Mouse (Mus musculus) brain, adult 2 months (tissue): ENCODE results near the gene Gclc.

Experiments
- DNase-seq: peaks from one replicate; pipeline ENCODE4 v3.0.0; 2011; ENCODE audit warnings: low read depth, low spot score

Gene Gclc

DNA sequence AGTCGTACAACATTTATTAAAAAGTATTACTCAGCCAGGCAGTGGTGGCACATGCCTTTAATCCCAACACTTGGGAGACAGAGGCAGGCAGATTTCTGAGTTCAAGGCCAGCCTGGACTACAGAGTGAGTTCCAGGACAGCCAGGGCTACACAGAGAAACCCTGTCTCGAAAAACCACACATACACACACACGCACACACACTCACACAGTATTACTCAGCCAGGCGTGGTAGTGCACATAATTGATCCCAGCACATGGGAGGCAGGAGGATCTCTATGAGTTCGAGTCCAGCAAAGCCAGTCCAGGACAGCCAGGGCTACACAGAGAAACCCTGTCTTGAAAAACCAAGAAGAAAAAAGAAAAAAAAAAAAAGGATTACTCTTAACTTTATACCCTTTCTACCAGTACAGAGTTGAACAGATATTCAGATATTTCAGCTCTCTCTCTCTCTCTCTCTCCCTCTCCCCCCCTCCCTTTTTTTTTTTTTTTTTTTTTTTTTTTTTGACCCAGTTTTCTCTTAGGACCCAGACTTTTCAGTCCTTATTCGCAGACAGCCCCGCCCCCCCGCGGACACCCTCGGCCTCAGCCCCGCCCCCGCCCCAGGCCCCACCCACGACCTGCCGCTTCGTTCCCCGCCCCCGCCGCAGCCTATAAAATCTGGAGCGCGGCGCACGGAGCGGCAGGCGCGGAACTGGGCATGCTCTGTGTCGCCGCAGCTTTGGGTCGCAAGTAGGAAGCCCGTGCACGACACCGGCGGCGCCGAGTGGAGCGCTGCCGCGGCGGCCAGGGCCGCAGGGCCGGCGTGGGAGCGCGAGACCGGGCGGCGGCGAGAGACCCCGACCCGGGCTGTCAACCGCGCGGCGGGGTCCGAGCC lies at the start of gene Gclc:
Gclc (plus strand) TSS at position 683 of the 875 bp plus-strand sequence.
- peak; percentile 96 for DNase-seq

DNA sequence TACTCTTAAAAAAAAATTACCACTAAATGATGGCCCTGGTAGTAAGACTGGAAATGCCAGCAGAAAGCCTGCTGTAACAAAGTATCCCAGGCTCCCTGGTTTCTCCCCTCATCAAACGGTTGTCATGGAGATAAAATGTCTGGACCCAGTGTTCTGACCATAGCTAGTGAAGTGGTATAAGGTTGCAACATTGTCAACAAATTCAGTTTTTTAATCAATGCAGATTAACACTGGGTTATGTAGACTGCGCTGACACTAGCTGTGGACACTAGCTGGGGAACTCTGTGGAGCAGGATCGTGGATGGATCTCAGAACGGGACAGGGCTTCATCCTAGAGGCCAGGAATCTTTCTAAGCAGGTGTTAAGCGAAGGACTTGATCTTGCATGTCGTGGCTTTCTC lies 47.8 kb upstream of the Gclc start:
- no peak for DNase-seq

DNA sequence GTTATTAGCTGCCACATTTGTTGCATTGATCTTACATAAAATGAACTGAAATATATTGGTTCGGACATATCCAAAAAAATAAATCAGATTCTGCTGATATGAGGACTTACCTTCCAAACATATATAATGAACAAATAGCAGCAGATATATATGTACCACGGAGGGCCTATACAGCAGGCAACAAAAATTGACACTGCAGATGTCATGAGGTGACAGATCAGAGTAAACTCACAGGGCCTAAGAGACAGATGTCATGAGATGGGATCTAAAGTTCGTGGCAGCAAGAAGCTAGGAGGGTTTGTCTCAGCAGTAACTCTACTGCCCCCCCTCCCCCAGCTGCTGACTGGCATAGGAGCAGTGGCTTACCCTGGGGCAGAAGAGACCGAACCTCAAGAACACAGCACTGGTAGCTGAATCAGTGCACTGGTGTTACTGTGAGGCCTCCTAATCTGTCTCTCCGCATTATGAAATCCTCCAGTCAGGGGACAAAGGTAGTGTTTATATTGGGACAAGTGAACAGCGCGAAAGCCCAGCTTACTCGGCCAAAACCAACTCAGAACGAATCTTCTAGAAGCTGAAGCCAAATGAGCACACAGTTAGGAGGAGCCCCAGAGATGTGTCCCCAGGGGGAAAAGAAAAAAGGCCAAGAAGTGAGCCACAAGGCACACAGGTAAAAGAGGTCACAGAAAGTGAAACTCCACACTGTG lies 46.7 kb upstream of the Gclc start:
- no peak for DNase-seq

DNA sequence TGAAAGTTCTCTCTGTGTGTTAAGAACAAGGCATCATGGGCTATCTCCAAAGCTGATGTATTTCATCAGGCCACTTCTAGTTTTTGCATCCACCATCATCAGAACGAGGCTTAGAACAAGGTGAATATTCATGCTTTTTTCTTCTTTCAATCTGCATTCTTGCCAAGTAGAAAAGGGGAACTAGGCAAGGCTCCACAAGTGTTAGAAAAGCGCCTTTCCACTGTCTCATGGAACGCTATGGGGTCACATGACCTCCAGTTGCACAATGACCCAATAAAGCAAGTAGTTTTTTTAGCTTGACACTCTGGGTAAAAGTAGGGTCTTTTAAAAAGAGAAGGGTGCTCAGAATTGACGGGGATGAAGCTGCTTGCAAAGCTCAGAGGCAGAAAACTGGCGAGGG lies 45.4 kb upstream of the Gclc start:
- peak; percentile 25 for DNase-seq

DNA sequence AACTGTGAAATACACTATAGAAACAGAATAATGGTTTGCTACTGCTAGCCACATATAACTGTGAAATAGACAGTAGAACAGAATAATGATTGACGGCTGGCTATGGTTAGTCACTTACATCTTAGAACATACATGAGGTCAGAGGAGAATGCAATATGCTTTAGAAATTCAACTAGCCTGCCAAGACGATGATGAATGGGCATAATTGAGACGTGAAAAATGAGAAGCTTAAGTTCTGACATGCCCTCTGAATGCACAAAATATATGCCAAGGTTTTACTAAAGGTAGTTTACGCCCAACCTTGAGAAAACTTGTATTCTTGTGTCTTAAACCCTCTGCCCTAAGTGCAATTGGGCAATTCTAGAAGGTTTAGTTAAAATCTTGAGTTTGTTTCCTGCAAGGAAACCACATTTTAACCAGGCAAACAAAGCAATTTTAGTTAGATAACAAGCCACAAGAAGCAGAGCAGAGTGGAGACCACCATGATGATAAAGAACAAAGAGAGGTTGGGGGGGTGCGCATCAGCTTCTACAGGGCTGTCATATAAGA lies 43.2 kb upstream of the Gclc start:
- no peak for DNase-seq

DNA sequence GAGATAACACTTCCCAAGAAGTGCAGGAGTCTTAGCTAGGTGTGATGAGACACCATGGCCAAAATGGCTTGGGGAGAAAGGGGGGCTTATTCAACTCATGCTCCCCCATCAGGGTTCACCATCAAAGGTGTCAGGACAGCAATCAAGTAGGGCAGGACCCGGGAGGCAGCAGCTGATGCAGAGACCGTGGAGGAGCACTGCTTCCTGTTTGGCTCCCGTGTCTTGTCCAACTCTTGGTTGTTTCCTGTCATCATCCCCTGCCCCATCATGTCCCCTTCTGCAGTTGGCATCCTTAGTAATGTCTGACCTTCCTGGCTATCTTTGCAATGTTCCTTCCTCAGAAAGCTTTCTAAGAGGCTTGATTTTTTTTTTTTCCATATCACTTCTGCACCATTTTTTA lies 41.5 kb upstream of the Gclc start:
- DNase-seq, result no peak

DNA sequence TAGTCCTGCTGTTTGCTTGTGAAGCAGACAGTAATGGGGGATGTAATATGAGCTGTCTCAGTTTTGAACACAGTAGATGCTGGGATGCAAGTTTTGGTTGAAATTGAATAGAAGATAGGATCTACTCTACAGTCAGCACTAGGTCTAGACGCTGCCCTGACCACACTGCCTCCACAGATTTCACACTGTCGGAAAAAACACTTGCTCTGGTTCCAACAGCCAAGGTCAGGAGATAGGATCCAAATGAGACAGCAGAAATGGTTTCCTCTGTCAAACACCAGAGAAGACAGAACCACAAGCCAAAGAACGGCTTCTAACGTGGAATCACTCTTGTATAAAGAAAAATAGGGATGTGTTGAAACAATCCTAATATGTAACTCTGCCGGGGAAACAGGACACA lies 41.0 kb upstream of the Gclc start:
- no peak for DNase-seq

DNA sequence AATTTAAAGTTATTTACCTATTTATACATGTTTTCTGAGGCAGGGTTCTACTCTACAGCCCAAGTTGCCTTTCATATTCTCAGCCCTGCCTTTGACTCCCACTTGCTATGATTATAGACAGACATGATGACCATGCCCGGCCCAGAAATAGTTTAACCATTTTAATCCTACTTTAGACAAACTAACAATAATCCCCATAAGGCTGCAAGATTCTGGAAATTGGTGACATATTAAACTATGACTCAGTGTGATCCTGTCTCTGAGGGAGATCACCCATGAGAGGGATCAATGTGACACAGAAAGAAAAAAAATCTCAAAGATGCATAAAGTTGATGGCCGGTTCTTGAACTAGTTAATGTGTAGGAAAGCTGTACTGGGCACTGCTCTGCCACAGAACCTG lies 39.1 kb upstream of the Gclc start:
- DNase-seq, result no peak

DNA sequence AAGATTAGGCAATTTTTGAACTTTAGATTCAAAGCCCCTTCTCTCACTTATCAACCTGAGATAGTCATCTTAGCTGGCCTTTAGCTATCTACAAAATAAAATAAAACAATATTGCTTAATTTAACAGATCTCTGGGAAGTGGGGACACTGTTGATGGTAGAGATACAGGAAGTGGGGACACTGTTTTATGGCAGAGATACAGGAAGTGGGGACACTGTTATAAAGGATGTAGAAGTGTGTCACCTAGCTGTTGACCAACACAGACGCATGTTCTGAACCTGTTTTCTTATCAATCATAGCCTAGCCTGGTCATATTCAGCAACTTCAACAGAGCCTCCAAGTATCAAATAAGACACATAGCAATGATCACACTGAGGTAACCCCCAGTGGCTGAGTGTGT lies 38.3 kb upstream of the Gclc start:
- DNase-seq, result no peak

DNA sequence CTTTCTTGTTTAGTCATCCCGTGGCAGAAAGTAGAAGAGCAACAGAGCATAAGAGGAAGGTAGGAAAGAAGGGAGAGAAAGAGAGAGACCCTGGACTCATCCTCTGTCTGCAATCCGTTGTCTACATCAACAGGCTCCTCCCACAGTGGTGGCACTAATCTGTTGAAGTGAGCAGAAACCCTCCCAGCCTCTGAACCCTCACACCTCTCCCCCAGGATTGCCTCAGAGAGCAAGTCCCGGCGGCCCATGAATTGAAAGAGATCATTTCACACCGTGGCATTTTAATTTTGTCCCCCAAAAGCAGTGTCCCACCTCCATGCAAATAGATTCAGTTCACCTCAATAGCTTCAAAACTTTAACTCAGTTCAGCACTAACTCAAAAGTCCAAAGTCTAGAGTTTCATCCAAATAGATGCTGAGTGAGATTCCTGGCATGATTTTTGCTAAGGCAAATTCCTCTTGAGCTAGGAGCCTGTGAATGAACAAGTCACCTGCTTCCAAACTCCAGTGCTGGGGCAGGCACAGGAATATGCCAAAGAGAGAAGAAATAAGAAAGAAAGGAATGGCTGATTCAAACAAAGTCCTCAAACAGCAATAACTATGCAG lies 36.4 kb upstream of the Gclc start:
- no peak for DNase-seq

DNA sequence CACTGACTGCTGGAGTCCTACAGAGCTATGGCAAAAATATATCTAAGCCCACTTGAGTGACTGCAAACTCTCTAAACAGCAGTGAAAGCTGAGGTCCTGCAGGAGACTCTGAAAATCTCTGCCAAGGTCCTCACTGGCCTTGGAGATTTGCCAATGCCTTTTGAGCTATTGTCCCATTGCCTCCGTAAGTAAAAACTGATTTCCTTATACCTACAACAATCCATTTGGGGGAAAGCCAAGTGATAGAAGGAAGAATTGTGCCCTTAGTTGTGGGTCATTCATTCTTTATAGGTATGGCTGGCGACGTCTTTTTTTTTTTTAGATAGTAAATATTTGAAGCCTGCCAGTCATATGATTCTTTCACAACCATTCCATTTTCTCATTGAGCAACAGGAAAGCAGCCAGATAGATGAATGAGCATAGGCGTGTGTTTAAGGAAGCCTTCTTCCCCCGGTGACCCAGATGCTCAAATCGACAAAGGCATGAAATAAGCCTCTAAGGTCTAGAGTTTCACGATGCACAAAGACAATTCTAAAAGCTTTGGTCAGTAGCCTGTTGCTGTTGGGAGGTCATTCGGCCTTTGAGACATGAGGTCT lies 35.4 kb upstream of the Gclc start:
- no peak for DNase-seq

DNA sequence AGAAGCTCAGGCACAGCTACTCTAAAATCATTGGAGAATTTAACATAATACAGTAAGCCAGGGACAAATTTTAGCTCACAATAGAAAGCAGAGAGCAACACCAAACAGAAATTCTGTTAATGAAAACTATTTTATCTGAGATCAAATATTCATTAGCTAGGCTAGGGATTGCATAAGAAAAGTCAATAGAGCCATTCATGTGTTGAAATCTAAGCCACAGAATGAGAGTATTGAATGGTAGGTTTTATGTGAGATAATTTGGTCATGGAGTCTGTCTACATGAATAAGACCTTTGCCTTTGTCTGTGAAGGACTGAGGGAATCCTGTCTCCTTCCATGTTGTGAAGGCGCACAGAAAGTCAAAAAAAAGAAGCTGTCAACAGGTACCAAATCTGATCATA lies 34.7 kb upstream of the Gclc start:
- DNase-seq, result no peak

DNA sequence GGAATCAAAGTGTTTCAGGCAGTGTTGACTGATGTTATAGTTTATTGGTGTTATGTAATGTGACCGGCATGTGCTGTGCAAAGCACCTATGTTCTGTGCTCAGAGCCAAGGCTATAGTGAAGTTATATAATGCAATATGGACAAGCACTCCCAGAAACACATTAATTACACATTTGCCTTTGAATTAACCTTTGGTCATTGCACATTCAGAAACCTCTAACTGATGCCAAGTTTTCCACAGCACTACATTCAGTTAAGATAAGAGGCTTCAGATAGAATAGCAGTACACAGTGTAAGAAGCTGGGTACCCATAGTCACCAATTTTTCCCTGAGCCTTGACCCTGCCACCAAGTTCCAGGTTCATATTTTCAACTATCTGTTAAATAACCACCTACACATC lies 32.0 kb upstream of the Gclc start:
- DNase-seq, result no peak

DNA sequence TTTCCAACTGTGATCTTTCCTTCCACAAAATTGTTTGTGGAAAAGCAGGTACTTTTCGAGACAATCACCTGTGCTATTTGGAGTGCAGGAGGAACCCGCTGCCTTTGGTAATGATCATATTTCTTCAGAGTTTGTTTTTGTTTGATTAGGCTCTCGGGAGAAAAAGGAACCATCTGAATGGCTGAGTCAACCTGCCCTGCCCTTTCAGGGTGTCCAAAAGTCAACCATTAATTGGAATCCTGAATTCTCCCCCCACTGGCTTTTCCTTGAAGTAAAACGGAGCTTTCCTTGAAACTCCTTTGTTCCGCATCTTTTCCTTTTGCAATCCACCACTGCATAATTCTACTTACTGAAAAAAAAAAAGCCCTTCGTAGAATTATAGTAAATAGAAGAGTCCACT lies 30.1 kb upstream of the Gclc start:
- DNase-seq, result no peak

DNA sequence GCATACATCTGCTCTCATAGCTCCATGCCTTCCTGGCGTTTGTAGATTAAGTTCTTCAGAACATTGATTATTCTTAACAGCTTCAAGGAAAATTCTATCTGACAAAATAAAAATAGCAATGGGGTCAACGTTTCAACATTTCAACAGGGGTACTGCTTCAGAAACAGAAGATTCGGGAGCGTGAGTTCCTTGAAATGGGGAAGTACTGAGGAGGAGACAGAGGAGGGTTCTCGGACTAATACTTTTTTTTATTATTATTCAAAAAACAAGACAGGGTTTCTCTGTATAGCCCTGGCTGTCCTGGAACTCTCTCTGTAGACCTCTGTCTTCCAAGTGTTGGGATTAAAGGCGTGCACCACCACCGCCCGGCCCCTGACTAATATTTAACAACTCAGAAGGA lies 28.9 kb upstream of the Gclc start:
- DNase-seq, result no peak

DNA sequence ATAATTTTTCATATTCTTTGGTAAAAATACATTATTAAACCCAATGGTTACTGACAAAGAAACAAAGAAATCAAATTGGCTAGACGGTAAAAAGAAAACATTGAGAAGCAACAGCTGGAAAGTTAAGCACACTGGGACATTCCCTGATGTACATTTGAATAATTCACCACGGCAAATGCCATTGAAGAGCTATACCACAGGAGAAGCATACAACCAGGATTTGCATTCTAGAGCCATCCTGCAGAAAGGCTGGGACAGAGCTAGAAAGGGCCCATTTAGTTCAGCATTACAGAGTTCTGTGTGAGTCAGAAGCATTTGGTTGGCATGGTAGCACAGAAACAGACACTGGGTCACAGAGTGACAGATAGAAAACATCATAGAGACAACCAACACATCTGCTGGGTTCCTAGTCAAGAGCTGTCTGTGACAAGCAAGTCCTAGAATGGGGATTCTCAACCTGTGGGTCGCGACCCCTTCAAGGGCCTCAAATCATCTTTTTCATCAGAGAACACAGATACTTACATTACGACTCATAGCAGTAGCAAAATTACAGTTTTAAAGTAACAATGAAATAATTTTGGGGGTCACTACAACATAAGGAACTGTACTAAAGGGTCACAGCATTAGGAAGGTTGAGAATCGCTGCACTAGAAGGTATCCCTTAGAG lies 28.2 kb upstream of the Gclc start:
- DNase-seq, result no peak

DNA sequence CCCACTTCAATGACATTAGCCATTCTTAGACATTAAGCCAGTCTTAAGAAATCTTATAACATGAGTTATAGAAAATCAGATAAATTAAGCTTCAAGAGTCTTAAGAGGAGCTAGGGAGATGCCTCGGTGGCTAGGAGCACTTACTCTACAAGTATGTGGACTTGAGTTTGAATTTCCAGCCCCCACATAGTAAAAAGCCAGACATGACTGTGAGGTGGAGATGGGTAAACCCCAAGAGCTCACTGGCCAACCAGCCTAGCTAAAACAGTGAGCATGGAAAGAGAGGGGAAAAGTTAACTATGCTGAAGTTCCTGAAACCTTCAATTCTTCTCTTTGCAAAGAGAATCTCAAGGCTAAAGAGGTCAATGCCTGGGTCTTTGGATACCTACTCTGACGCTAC lies 27.3 kb upstream of the Gclc start:
- DNase-seq, result no peak

DNA sequence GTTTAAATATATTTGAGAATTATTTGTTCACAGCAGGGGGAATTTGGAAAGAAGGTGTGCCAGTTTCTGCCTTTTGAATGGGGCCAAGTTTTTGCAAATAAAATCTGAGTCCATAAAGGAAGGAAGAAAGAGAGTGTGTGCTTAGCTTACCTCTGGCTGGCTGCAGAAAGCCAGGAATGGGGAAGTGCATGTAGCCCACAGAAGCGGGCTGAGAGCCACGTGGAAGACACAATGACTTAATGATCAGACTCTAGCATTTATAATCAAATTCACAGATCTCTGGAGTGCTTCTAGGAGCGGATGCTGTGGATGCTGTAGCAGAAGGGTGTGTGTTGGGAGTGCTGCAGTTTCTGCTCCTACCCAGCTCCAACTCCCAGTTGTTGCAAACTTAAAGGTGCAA lies 22.3 kb upstream of the Gclc start:
- DNase-seq, result no peak

DNA sequence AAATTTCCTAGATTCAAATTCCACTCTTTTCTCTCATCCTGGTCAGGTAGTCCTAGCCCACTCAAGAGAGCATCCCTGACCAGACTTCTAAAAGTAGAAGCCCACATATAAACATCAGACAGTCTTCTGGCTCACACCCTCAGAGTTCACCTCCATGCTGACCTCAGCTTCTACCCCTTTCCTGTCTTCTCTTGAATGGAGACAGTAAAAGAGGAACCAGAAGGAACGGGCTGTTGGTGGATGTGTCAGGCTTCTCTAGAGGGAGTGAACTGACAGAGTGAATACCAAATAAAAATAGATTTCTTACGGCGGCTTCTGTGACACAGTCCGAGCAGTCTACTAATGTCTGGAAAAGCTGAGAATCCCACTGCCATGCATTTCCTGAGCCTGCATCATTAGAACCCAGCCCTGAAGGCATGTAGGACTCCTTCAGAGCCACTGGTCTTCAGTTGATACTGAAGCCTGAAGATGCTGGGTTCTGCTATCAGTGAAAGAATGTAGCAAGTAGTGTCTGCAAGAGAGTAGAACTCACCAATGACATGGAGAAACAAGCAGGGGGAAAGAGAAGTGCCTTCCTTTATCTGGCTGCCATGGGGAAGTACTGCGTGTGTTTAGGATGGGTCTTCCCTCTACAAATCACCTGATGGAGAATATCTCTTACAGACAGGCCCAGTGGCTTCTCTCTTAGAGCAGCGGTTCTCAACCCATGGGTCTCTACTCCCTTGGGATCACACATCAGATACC lies 16.9 kb upstream of the Gclc start:
- DNase-seq, result peak; percentile 20

DNA sequence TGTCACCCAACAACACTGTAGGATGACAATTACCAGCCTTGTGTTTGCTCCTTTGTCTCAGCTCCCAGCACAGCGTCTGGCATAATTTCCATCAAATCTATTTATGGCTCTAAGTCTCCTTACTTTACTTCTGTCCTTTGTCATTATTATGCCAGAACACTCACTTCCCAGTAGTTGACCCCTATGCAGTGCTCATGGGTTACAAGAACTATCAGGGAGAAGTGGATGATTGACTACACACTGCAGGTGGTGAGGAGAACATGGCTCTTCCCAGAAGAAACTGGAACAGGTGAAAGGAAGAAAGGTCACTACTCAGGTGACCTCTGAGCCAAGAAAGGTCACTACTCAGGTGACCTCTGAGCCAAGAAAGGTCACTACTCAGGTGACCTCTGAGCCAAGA lies 12.9 kb upstream of the Gclc start:
- DNase-seq, result no peak

DNA sequence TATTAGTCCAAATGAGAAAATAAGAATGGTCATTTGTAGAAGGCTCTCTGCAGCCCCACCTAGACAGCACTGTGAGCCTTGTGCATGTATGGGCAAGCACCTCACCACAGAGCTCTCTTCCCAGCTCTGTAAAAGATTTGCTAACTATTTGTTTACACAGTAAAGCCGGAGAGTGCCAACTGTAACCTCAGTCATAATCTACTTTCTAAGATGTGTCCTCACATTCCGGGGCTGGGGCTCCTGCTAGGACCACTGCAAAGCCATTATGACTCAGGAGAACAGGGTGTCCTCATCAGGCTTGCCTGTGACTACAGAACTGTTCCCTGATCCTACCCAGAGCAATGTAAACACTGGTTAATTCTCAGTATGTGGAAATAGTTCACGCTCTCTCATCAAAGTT lies 9.5 kb upstream of the Gclc start:
- no peak for DNase-seq
